Mouse (Mus musculus) neural tube, embryonic 13.5 days (tissue): ENCODE data around the gene Cst3. TPM values are rescaled to one million over a fixed set of nuclear protein-coding genes. Genes with fewer than 3 reads are reported as not detected.

Experiments used
- ATAC-seq: fragments of 200-750 bp; cut with Nextera tagmentation; 2 replicates; pipeline ENCODE4 v1.8.0; 2017; ENCODE audit warnings: low read depth, mild to moderate bottlenecking, moderate TSS enrichment, moderate library complexity
- H3K27ac ChIP-seq: fragments of 300-500 bp; sonication (generic); replicated peaks from 2 replicates; pipeline ENCODE4 v1.5.1; 2015; ENCODE audit warnings: moderate library complexity, mild to moderate bottlenecking, inconsistent platforms
- H3K27me3 ChIP-seq: fragments of 300-500 bp; sonication (generic); 2 replicates; pipeline ENCODE4 v1.6.1; 2015; ENCODE audit warnings: mild to moderate bottlenecking, inconsistent platforms
- H3K36me3 ChIP-seq: fragments of 300-500 bp; sonication (generic); 2 replicates; pipeline ENCODE4 v1.6.1; 2015; ENCODE audit warnings: mild to moderate bottlenecking, inconsistent platforms
- H3K4me1 ChIP-seq: fragments of 300-500 bp; sonication (generic); replicated peaks from 2 replicates; pipeline ENCODE4 v1.6.1; 2015; ENCODE audit warnings: inconsistent platforms
- H3K4me2 ChIP-seq: fragments of 300-500 bp; sonication (generic); 2 replicates; pipeline ENCODE4 v1.6.1; 2015; ENCODE audit warnings: inconsistent platforms, mild to moderate bottlenecking, moderate library complexity
- H3K4me3 ChIP-seq: fragments of 300-500 bp; sonication (generic); 2 replicates; pipeline ENCODE4 v1.5.1; 2015; ENCODE audit warnings: mild to moderate bottlenecking, inconsistent platforms
- H3K9ac ChIP-seq: fragments of 300-500 bp; sonication (generic); 2 replicates; pipeline ENCODE4 v1.6.1; 2015; ENCODE audit warnings: moderate library complexity, mild to moderate bottlenecking, inconsistent platforms
- H3K9me3 ChIP-seq: fragments of 300-500 bp; sonication (generic); 2 replicates; pipeline ENCODE4 v1.6.1; 2016; ENCODE audit warnings: inconsistent platforms
- WGBS: fragments of 180-500 bp; shearing (Covaris S2); methylation state at CpG from one replicate; pipeline ENCODE4 v1.1.7; 2015; 5-methylcytosine and 5-hydroxymethylcytosine counted together
- polyA plus RNA-seq: library from polyadenylated mRNA; unstranded; fragments of >200 nt; fragmentation: Nextera tagmentation; extraction: Ambion mirVana; gene quantifications from 2 replicates; pipeline ENCODE4 v1.2.1, GENCODE M21; 2015

Gene Cst3
- 512 and 524 TPM in 2 replicates for polyA plus RNA-seq

DNA sequence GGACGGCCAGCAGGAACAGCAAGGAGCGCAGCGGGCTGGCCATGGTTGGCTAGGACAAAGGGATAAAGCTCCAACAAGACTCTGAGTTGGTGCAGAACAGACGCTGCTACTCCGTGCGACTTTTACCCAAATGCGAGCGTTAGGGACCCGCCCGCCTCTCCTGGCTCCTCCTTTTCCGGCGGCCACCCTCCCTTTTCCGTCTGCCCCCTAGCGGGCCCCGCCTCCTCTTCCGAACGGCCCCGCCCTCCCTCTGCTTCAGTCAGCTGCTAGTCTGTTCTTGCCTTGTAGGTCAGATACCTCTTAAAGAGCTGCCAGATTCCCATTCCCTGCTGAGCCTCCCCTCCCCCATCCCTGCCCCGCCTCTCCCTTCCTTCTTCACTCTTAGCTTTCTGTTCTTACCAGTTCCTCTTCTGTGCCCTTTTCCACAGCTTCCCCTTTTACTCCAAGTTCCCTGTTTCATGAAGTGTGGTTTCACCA, at the start of gene Cst3:
TSS of gene Cst3 (minus strand) at position 358 of the 477 bp plus-strand sequence.
- Histone ChIP-seq H3K4me1 (peaks cover 31% of the 10 kb centered on the region), H3K9me3 (no peaks in the 10 kb centered on the region), H3K27ac (peak within 1 kb of the TSS; percentile 88), H3K27me3 (no peaks in the 10 kb centered on the region), H3K4me3 (peak within 1 kb of the TSS; percentile 92), H3K9ac (peak within 1 kb of the TSS; percentile 86), H3K36me3 (peaks cover 23% of the 10 kb centered on the region), H3K4me2 (peak within 1 kb of the TSS; percentile 92)
- 1% methylated on average over 19 of the region's 19 CpGs for WGBS
- ATAC-seq = peak; percentile 94

DNA sequence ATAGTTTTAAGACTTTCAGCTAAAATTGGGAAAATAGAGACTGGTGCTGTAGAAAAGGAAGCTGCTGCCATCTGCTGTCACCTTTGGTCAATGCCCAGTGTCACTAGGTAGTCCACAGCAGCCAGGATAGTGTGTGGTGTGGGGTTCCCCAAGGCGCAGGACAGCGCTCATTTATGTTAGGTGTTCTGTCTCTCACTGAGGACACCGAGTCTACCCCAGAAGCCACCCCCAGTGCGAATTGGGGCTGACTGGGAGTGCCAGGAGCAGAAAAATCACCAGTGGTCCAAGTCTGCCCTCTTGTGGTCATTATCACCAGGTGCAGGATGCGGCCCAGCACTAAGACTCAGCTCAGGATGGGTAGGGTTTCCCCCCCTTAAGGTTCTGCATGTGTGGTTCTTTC, 26.8 kb upstream of the Cst3 start:
- Histone ChIP-seq H3K36me3 (no peaks in the 10 kb centered on the region), H3K9me3 (no peaks in the 10 kb centered on the region), H3K4me2 (0 out of 2 replicates have a peak overlapping the region, but pooled peaks have one; percentile 33), H3K9ac (no peak overlapping the region), H3K27me3 (no peaks in the 10 kb centered on the region), H3K4me3 (no peak overlapping the region), H3K4me1 (no peaks in the 10 kb centered on the region), H3K27ac (no peak overlapping the region)
- WGBS = 15% methylated on average over 5 of the region's 5 CpGs
- peak; percentile 69; the same call in 1 of the 2 replicates for ATAC-seq

DNA sequence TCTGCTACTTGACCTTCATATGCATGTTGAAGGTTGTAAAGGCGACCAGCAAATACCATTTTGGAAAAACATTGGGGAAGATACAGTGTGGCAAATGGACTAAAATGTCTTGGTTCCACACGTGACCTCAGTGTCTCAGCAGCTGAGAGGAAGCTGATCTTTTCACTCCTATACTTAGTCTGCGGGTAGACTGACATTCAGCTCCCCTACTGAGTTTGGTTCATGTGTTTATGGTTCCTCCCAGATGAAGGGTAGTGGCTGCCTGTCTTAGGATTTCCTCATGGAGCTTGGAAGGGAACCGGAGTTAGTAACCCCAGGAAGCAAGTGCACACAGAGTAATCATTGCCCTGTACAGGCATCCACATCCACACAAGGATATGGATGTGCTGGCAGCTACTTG, 24.8 kb upstream of the Cst3 start:
- WGBS = 50% methylated on average over 4 of the region's 4 CpGs
- H3K27ac ChIP-seq = no peak overlapping the region
- no peak for ATAC-seq

DNA sequence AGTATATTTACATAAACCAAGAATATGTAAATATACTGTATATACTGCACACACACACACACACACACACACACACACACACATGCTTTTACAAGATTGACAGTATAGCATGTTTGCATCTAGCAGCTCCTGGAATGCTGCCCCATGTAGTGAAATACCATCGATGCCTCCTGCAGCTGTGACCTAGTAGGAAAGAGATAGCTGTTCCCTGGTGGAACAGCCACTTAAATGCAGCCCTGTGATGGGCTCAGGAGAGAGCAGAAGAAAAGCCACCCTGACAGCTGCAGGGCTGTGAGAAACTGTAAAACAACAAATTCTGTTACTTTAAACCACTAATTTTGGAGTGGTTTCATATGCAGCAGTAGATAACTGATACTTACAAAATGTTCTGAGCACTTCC, 20.7 kb upstream of the Cst3 start:
- H3K36me3 ChIP-seq = no peaks in the 10 kb centered on the region
- no peak overlapping the region for H3K4me3 ChIP-seq
- 82% methylated on average over 1 of the region's 1 CpGs for WGBS

More for the DNA sequence above, 24.8 kb upstream of the Cst3 start:
- Histone ChIP-seq H3K36me3 (no peaks in the 10 kb centered on the region), H3K9ac (no peak overlapping the region), H3K4me1 (no peaks in the 10 kb centered on the region), H3K27me3 (no peaks in the 10 kb centered on the region), H3K4me2 (no peak overlapping the region), H3K4me3 (no peak overlapping the region), H3K9me3 (no peaks in the 10 kb centered on the region)

DNA sequence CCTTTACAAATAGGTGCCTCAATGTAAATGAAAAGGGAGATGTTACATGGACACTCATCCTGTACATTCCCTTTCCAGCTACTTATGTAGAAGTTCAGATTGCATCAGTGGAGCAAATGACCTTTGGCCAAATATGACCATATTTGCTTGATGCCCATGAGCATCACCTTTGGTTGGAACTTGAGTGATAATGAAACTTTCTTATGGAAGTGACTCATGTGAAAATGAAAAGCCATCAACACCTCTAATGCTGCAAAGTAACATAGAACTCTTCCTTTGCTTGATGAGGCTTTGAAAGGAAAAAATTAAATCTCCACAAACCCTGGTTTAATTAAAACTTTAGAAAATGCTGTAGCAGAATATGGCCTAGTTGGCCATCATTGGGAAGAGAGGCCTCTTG, 17.6 kb upstream of the Cst3 start:
- Histone ChIP-seq H3K9me3 (no peaks in the 10 kb centered on the region), H3K27ac (no peak overlapping the region), H3K36me3 (no peaks in the 10 kb centered on the region), H3K4me3 (no peak overlapping the region), H3K27me3 (no peaks in the 10 kb centered on the region), H3K9ac (no peak overlapping the region), H3K4me2 (no peak overlapping the region), H3K4me1 (no peaks in the 10 kb centered on the region; the same call in 1 of the 2 replicates)
- ATAC-seq = no peak

More for the DNA sequence above, 20.7 kb upstream of the Cst3 start:
- Histone ChIP-seq H3K4me1 (no peaks in the 10 kb centered on the region), H3K9me3 (no peaks in the 10 kb centered on the region), H3K4me2 (no peak overlapping the region), H3K9ac (no peak overlapping the region), H3K27ac (no peak overlapping the region), H3K27me3 (no peaks in the 10 kb centered on the region)
- ATAC-seq = no peak

DNA sequence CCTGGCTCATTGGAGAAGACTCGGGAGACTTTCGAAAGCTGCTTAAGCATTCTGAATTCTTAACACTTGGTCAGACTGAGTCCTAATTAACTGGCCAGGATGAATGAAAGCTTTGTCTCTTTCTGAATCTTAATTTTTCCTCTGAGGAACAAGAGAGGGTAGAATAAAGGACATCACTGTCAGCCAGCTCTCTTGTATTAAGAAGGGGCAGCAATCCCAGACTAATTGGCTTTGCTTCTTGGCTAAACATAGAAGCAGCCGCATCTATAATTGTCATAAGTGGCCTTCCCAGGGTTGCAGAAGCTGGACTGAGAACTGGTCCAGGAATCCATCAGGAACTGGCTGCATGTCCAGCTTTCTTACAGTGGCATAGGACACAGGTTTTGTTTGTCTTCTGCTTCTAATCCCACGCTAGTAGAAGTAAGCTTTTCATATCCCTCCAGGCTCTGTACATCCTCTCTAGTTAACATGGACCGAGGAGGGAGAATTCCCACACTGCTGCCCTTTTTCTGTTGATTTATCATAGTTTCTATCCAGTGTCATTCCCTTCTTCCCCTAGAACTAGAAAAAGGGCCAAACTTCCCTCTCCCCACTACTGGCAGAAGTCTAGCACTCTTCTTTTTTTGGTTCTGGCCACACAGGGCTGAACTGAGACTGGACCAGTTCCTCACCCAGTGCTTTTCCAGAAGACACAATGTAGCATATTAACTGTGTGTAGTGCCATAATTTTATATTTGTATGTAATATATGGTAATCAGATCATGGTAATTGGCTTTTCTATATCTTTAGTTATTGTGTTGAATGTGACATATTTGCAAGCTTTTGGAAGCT, 14.7 kb upstream of the Cst3 start:
- Histone ChIP-seq H3K36me3 (no peaks in the 10 kb centered on the region), H3K27ac (peak overlapping the region; percentile 64), H3K4me1 (no peaks in the 10 kb centered on the region; the same call in 1 of the 2 replicates), H3K4me2 (no peak overlapping the region), H3K9ac (no peak overlapping the region), H3K27me3 (no peaks in the 10 kb centered on the region), H3K4me3 (no peak overlapping the region), H3K9me3 (no peaks in the 10 kb centered on the region)
- peak; percentile 76 for ATAC-seq
- 34% methylated on average over 5 of the region's 5 CpGs for WGBS

DNA sequence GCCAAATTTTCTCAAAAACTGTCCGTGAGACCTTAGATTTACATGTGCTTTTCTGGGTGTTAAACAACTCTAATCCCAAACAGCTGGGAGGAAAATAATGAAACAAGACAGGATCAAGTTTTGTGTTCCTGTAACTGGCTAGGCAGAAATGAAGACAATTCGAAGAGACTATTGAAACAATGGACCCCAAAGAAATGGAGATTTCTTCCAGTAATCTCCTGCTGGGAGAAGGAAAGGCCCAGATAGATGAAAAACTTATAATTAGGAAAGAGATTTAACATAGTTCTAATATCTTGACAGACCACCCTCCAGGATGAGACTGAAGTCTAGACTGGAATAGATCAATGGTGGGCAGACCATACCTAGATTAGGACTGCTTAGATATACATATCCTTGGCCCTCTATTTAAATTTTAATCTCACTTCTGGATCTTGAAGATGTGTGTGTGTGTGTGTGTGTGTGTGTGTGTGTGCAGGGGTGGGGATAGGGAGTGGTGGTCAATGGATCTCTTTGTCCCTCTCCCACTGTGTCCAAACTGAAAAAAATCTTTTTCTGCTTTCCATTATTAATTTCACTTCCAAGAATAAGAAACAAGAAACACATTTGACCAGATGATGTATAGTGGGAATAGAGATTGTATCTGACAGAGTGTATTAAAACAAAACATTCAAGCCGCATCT, 14.0 kb upstream of the Cst3 start:
- Histone ChIP-seq H3K9me3 (no peaks in the 10 kb centered on the region), H3K4me3 (no peak overlapping the region), H3K9ac (no peak overlapping the region), H3K27me3 (no peaks in the 10 kb centered on the region), H3K4me1 (no peaks in the 10 kb centered on the region; the same call in 1 of the 2 replicates), H3K4me2 (no peak overlapping the region), H3K36me3 (no peaks in the 10 kb centered on the region), H3K27ac (peak overlapping the region; percentile 64; the same call in 1 of the 2 replicates)
- 58% methylated on average over 3 of the region's 3 CpGs for WGBS
- peak; percentile 43; the same call in 1 of the 2 replicates for ATAC-seq

DNA sequence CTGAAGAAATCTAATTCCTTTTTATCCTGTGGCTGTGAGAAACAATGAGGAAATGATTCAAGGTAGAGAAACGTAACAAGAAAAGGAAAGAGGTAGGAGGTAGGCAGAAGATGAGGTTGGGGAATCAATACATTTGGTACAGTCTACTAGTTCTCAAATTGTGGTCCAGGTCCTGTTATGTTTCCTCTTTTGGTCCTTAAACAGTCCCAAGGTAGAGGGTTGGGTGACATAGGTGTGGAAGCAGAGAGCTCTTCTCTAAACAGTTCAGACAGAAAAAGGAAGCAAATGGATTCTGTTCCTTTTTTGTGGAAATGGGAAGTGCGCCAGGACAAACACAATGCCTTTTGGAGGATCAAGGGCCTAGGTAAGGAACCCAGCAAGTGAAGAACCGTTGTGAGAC, 13.4 kb upstream of the Cst3 start:
- no peak overlapping the region for H3K9ac ChIP-seq
- H3K4me1 ChIP-seq = no peaks in the 10 kb centered on the region; the same call in 1 of the 2 replicates
- no peaks in the 10 kb centered on the region for H3K27me3 ChIP-seq
- H3K27ac ChIP-seq = peak overlapping the region; percentile 64; the same call in 1 of the 2 replicates
- no peak overlapping the region for H3K4me2 ChIP-seq
- ATAC-seq = no peak
- no peaks in the 10 kb centered on the region for H3K9me3 ChIP-seq
- no peak overlapping the region for H3K4me3 ChIP-seq
- H3K36me3 ChIP-seq = no peaks in the 10 kb centered on the region
- whole genome bisulfite sequencing = 74% methylated on average over 3 of the region's 3 CpGs

DNA sequence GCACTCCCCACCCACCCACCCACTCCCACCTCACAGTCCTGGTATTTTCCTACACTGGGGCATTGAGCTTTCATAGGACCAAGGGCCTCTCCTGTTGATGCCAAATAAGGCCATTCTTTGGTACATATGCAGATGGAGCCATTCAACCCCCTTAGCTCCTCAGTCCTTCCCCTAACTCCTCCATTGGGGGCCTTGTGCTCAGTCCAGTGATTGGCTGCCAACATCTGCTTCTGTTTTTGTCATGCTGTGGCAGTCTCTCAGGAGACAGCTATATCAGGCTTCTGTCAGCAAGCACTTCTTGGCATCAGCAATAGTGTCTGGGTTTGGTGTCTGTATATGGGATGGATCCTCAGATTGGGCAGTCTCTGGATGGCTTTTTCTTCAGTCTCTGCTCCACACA, 9.2 kb upstream of the Cst3 start:
- no peak; the same call in 1 of the 2 replicates for ATAC-seq
- no peaks in the 10 kb centered on the region for H3K27me3 ChIP-seq
- no peak overlapping the region for H3K4me2 ChIP-seq
- no peaks in the 10 kb centered on the region for H3K9me3 ChIP-seq
- no peaks in the 10 kb centered on the region for H3K4me1 ChIP-seq
- no peak overlapping the region for H3K4me3 ChIP-seq
- no peak overlapping the region for H3K9ac ChIP-seq
- H3K36me3 ChIP-seq = no peaks in the 10 kb centered on the region
- H3K27ac ChIP-seq = no peak overlapping the region

DNA sequence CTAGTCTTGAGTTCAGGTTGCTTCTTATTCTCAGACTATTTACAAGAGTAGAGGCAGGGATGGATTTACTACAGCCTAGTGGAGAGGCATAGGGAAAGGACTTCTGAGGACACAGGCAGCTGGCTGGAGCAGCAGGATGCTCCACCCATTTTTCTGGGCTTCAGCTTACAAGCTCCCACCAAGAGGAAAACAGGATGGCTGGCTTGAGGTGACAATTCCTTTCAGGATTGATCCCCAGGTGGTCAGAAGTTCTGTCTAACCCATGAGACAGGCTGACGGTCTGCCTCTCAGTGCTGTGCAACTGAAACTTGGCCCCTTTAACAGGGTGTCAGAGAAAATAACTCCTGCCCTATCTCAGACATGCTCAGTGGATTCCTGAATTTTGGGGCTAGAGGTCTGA, 3.7 kb upstream of the Cst3 start:
- Histone ChIP-seq H3K4me1 (peaks cover 9% of the 10 kb centered on the region), H3K36me3 (no peaks in the 10 kb centered on the region), H3K4me2 (no peak overlapping the region), H3K9me3 (no peaks in the 10 kb centered on the region), H3K27ac (no peak overlapping the region), H3K27me3 (no peaks in the 10 kb centered on the region), H3K9ac (no peak overlapping the region), H3K4me3 (no peak overlapping the region)
- 46% methylated on average over 1 of the region's 1 CpGs for WGBS
- no peak for ATAC-seq

DNA sequence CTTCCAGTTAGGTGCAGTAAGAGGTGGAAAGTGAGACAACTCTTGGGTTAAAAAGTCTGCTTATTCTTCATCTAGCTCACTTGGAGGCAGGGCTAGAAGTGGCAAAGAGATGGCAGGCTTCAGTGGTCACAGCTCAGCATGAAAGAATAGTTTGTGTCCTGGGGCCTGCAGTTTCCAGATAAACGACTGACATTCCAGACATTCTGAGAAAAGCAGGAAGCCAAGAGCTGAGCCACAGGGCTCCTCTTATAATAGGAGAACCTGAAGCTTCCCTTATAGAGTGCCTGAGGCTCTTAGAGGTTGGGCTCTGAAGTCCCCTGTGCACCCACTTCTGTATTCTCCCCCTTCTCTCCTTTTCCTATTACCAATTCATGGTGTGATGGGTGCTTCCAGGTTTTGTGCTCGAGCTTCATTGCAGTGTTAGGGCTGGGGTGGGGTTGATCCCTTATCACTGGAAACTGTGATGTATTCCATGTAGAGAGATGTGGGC, 3.2 kb upstream of the Cst3 start:
- ATAC-seq = no peak
- 12% methylated on average over 2 of the region's 2 CpGs for WGBS
- peaks cover 14% of the 10 kb centered on the region for H3K4me1 ChIP-seq
- H3K4me3 ChIP-seq = no peak overlapping the region
- H3K27me3 ChIP-seq = no peaks in the 10 kb centered on the region
- no peaks in the 10 kb centered on the region for H3K9me3 ChIP-seq
- H3K4me2 ChIP-seq = no peak overlapping the region
- H3K36me3 ChIP-seq = no peaks in the 10 kb centered on the region
- no peak overlapping the region for H3K27ac ChIP-seq
- no peak overlapping the region for H3K9ac ChIP-seq
